Mouse (Mus musculus) testis, adult 10 weeks (tissue): ENCODE measurements around the gene Acsl3. TPM values are rescaled to one million over a fixed set of nuclear protein-coding genes. Genes with fewer than 3 reads are reported as not detected.

ENCODE experiments used
- polyA plus RNA-seq: library from polyadenylated mRNA; stranded (reverse); fragments of 350-450 nt; fragmentation: Illumina TruSeq; extraction: RNeasy Lipid Tissue Mini Kit (QIAGEN cat#74804); gene quantifications from one replicate; pipeline ENCODE4 v1.2.3, GENCODE M21; 2014; ENCODE audit warnings: low read depth, low replicate concordance

Acsl3 gene
- polyA plus RNA-seq: 124 TPM

GRCm38 (mm10) chr1:78657671-78658440 is at the start of gene Acsl3, which contains the start of gene Utp14b:
Gene Acsl3, plus strand, starts transcription at chr1:78657825.
Gene Utp14b, plus strand, starts transcription at chr1:78658038.

Other genes starting within 250 kb of the Acsl3 start
- gene Farsb, start 168.9 kb upstream of the Acsl3 start, polyA plus RNA-seq: 137 TPM
- gene Mogat1, start 146.8 kb upstream of the Acsl3 start, polyA plus RNA-seq: 1.2 TPM
- gene BC035947, start 145.7 kb upstream of the Acsl3 start, polyA plus RNA-seq: 1.6 TPM
- 23.9 TPM for gene Utp14b, start 213 bp downstream of the Acsl3 start, polyA plus RNA-seq
- 1.3 TPM for gene Kcne4, start 158.9 kb downstream of the Acsl3 start, polyA plus RNA-seq